In the genomic region with DNA sequence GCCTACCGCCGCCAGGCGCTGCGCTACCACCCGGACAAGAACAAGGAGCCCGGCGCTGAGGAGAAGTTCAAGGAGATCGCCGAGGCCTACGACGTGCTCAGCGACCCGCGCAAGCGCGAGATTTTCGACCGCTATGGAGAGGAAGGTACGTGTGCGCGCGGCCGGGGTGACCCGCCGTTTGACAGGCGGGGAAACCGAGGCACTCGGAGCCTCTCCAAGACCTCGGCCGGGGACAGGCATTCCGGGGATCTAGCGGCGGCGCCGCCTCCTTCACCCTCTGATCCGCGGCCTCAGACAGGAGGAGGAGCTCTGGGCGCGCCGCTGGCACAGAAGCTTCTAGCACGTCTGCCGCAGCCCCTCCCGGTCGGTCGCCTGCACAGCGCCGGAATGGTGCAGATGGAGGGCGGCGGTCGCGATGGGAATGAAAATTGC, we compare ENCODE assay signal across 7 mouse cellular contexts. TPM values are rescaled to one million over a fixed set of nuclear protein-coding genes. Genes with fewer than 3 reads are reported as not detected.
DNase-seq lines count a peak whose midpoint lies in the region; ATAC-seq and TF ChIP-seq lines count a peak whose summit lies in the region.

No protein-coding gene starts in this region.

- peak overlapping the region; percentile 96 for H3K27ac ChIP-seq in cortical plate, adult 2 months (ENCODE audit: insufficient read depth, low read length)
- H3K27ac ChIP-seq in intestine, embryonic 16.5 days (ENCODE audit: low read length): peak overlapping the region; percentile 99

- intact Hi-C loops in left cerebral cortex, postnatal 4 days (cut with DNase I): no loop called here

- H3K4me3 ChIP-seq in cortical plate, adult 2 months (ENCODE audit: insufficient read depth, low read length): peak overlapping the region; percentile 50
- H3K4me3 ChIP-seq in intestine, embryonic 16.5 days (ENCODE audit: low read length): peak overlapping the region; percentile 79

- peak; percentile 55; the same call in 1 of the 2 replicates for TF ChIP-seq POLR2A in cortical plate, adult 2 months (IDR thresholded peaks at IDR 0.05; ENCODE audit: extremely low read depth, insufficient read depth, low read length)

- H3K9me3 ChIP-seq in intestine, embryonic 16.5 days (ENCODE audit: control insufficient read depth, low read length): no peaks in the 10 kb centered on the region

- peak overlapping the region; percentile 93 for H3K9ac ChIP-seq in intestine, embryonic 16.5 days (ENCODE audit: low read depth, low read length)

- no peaks in the 10 kb centered on the region for H3K27me3 ChIP-seq in intestine, embryonic 16.5 days (replicated peaks; ENCODE audit: control insufficient read depth, insufficient read depth, low read length)

- ATAC-seq in activated CD4-positive, CD25-positive, alpha-beta regulatory T cell, adult 4 months: peak; percentile 43
- ATAC-seq in granulocyte monocyte progenitor cell, adult 5-6 weeks (replicated peaks; ENCODE audit: poor library complexity, severe bottlenecking): peak; percentile 47
- peak; percentile 82 for ATAC-seq in intestine, embryonic 16.5 days

- peak; percentile 83 for DNase-seq in left cerebral cortex, postnatal 4 days
- peak; percentile 76 for DNase-seq in mesoderm, embryonic 11.5 days (ENCODE audit: low read depth, low spot score)
- peak; percentile 72 for DNase-seq in right cerebral cortex, postnatal 4 days

- H3K36me3 ChIP-seq in intestine, embryonic 16.5 days (ENCODE audit: control insufficient read depth, insufficient read depth, low read length): peaks cover 15% of the 10 kb centered on the region

- WGBS in intestine, embryonic 16.5 days: 0% methylated on average over 51 of the region's 51 CpGs

- H3K4me2 ChIP-seq in intestine, embryonic 16.5 days (ENCODE audit: low read depth, low read length): peak overlapping the region; percentile 85

- peaks cover 11% of the 10 kb centered on the region for H3K4me1 ChIP-seq in cortical plate, adult 2 months (ENCODE audit: control insufficient read depth, insufficient read depth, low read length)
- H3K4me1 ChIP-seq in intestine, embryonic 16.5 days (ENCODE audit: control insufficient read depth, insufficient read depth, low read length): peaks cover 20% of the 10 kb centered on the region

- no peak for TF ChIP-seq CTCF in cortical plate, adult 2 months (IDR thresholded peaks at IDR 0.05; ENCODE audit: extremely low read depth, insufficient read depth, low read length)

RNA-seq across cellular contexts. Expression of gene Dnajb1, which starts 0.4 kb away (rescaled TPM):
- polyA plus RNA-seq in activated CD4-positive, CD25-positive, alpha-beta regulatory T cell, adult 4 months (2017; shearing (Covaris generic)): 10 to 100 TPM; 40.7 to 44.0 TPM
- 39.7 and 41.9 TPM in 2 replicates for polyA plus RNA-seq in cortical plate, adult 2 months (2012; rRNA removed)
- 25.7 and 31.0 TPM in 2 replicates for total RNA-seq in granulocyte monocyte progenitor cell, adult 5-6 weeks (2014; fragmentation: Nextera tagmentation)
- total RNA-seq in granulocyte monocyte progenitor cell, adult 5-6 weeks (2017): 28.1 and 47.3 TPM in 2 replicates
- polyA plus RNA-seq in intestine, embryonic 16.5 days (2015; fragmentation: Nextera tagmentation; extraction: Ambion mirVana): 46.7 and 52.0 TPM in 2 replicates
- 10 to 100 TPM; 35.3 to 35.9 TPM for total RNA-seq in left cerebral cortex, postnatal 4 days (2021)

RNA-seq across cellular contexts. Expression of gene Tecr, which starts 0.6 kb away (rescaled TPM):
- polyA plus RNA-seq in activated CD4-positive, CD25-positive, alpha-beta regulatory T cell, adult 4 months (2017; shearing (Covaris generic)): 100 to 1,000 TPM; 421 to 424 TPM
- polyA plus RNA-seq in cortical plate, adult 2 months (2012; rRNA removed): 854 and 882 TPM in 2 replicates
- 506 and 549 TPM in 2 replicates for total RNA-seq in granulocyte monocyte progenitor cell, adult 5-6 weeks (2014; fragmentation: Nextera tagmentation)
- 230 and 343 TPM in 2 replicates for total RNA-seq in granulocyte monocyte progenitor cell, adult 5-6 weeks (2017)
- polyA plus RNA-seq in intestine, embryonic 16.5 days (2015; fragmentation: Nextera tagmentation; extraction: Ambion mirVana): 660 and 691 TPM in 2 replicates
- total RNA-seq in left cerebral cortex, postnatal 4 days (2021): 100 to 1,000 TPM; 610 to 661 TPM

RNA-seq across cellular contexts. Expression of gene Ndufb7, which starts 41.9 kb away (rescaled TPM):
- 100 to 1,000 TPM; 350 to 354 TPM for polyA plus RNA-seq in activated CD4-positive, CD25-positive, alpha-beta regulatory T cell, adult 4 months (2017; shearing (Covaris generic))
- polyA plus RNA-seq in cortical plate, adult 2 months (2012; rRNA removed): 324 and 325 TPM in 2 replicates
- 187 and 191 TPM in 2 replicates for total RNA-seq in granulocyte monocyte progenitor cell, adult 5-6 weeks (2014; fragmentation: Nextera tagmentation)
- total RNA-seq in granulocyte monocyte progenitor cell, adult 5-6 weeks (2017): 179 and 187 TPM in 2 replicates
- 418 and 429 TPM in 2 replicates for polyA plus RNA-seq in intestine, embryonic 16.5 days (2015; fragmentation: Nextera tagmentation; extraction: Ambion mirVana)
- 100 to 1,000 TPM; 120 to 136 TPM for total RNA-seq in left cerebral cortex, postnatal 4 days (2021)

RNA-seq across cellular contexts. Expression of gene Gipc1, which starts 44.1 kb away (rescaled TPM):
- 10 to 100 TPM; 21.5 to 26.8 TPM for polyA plus RNA-seq in activated CD4-positive, CD25-positive, alpha-beta regulatory T cell, adult 4 months (2017; shearing (Covaris generic))
- polyA plus RNA-seq in cortical plate, adult 2 months (2012; rRNA removed): 93.6 and 94.6 TPM in 2 replicates
- total RNA-seq in granulocyte monocyte progenitor cell, adult 5-6 weeks (2014; fragmentation: Nextera tagmentation): 26.7 and 35.0 TPM in 2 replicates
- 19.0 and 19.3 TPM in 2 replicates for total RNA-seq in granulocyte monocyte progenitor cell, adult 5-6 weeks (2017)
- 153 and 171 TPM in 2 replicates for polyA plus RNA-seq in intestine, embryonic 16.5 days (2015; fragmentation: Nextera tagmentation; extraction: Ambion mirVana)
- 10 to 100 TPM; 74.7 to 77.4 TPM for total RNA-seq in left cerebral cortex, postnatal 4 days (2021)

RNA-seq across cellular contexts. Expression of gene Ptger1, which starts 58.1 kb away (rescaled TPM):
- polyA plus RNA-seq in activated CD4-positive, CD25-positive, alpha-beta regulatory T cell, adult 4 months (2017; shearing (Covaris generic)): 1 to 10 TPM in 1 of 2 experiments, under 1 TPM in 1; 0.93 to 1.1 TPM
- polyA plus RNA-seq in cortical plate, adult 2 months (2012; rRNA removed): 1.6 and 2.2 TPM in 2 replicates
- not detected in 2 replicates for total RNA-seq in granulocyte monocyte progenitor cell, adult 5-6 weeks (2014; fragmentation: Nextera tagmentation)
- total RNA-seq in granulocyte monocyte progenitor cell, adult 5-6 weeks (2017): 0.46 and 0.78 TPM in 2 replicates
- polyA plus RNA-seq in intestine, embryonic 16.5 days (2015; fragmentation: Nextera tagmentation; extraction: Ambion mirVana): 1.2 and 1.5 TPM in 2 replicates
- 1 to 10 TPM in 1 of 2 experiments, under 1 TPM in 1; 0.95 to 1.1 TPM for total RNA-seq in left cerebral cortex, postnatal 4 days (2021)

Comparison
In these comparisons a context has a peak if more than half of its experiments do, and no peak if none do; other contexts are left out.
1. Peak in every context shown above with its lines: DNase-seq, ATAC-seq, H3K4me3 ChIP-seq and H3K27ac ChIP-seq.